8 mouse cellular contexts compared by ENCODE assay signal in genomic region chr19:37433895-37434262, GRCm38 (mm10). TPM values are rescaled to one million over a fixed set of nuclear protein-coding genes. Genes with fewer than 3 reads are reported as not detected.
DNase-seq lines count a peak whose midpoint lies in the region; ATAC-seq and TF ChIP-seq lines count a peak whose summit lies in the region.

No protein-coding gene starts in this region.

- no peak overlapping the region for H3K27ac ChIP-seq in CH12.LX (ENCODE audit: insufficient read depth, low read depth)
- H3K27ac ChIP-seq in embryonic fibroblast, embryonic 13.5 days (ENCODE audit: insufficient read depth, low read length): no peak overlapping the region
- H3K27ac ChIP-seq in kidney, adult 2 months (ENCODE audit: insufficient read depth, low read depth, low read length): no peak overlapping the region
- H3K27ac ChIP-seq in stomach, postnatal 0 days (replicated peaks): no peak overlapping the region

- TF ChIP-seq CTCF in CH12.LX (conservative IDR thresholded peaks at IDR 0.05 in 1 of 2, IDR thresholded peaks at IDR 0.05 in 1 of 2; ENCODE audit: low read depth in 2 of 2, low read length in 2 of 2): no peak
- TF ChIP-seq CTCF in embryonic fibroblast, embryonic 13.5 days (IDR thresholded peaks at IDR 0.05; ENCODE audit: borderline replicate concordance, insufficient read depth, low read length): no peak
- TF ChIP-seq CTCF in kidney, adult 2 months (conservative IDR thresholded peaks at IDR 0.05; ENCODE audit: insufficient read depth, insufficient read length, low read depth, low read length): no peak
- no peak for TF ChIP-seq CTCF in stomach, postnatal 0 days (IDR thresholded peaks at IDR 0.05; ENCODE audit: low read depth)

- H3K4me3 ChIP-seq in CH12.LX (replicated peaks in 1 of 3; ENCODE audit: low read depth in 2 of 3, low read length in 2 of 3, poor library complexity in 1 of 3): peak overlapping the region; percentile 44 to 93 (median 91)
- H3K4me3 ChIP-seq in embryonic fibroblast, embryonic 13.5 days (ENCODE audit: insufficient read depth, low read length): peak overlapping the region; percentile 61
- peak overlapping the region; percentile 71 for H3K4me3 ChIP-seq in kidney, adult 2 months (ENCODE audit: insufficient read depth, low read depth, low read length)
- peak overlapping the region; percentile 55 for H3K4me3 ChIP-seq in stomach, postnatal 0 days (ENCODE audit: low read depth, low read length)

- H3K27me3 ChIP-seq in CH12.LX (replicated peaks): peaks cover 10% of the 10 kb centered on the region
- H3K27me3 ChIP-seq in kidney, adult 2 months (replicated peaks; ENCODE audit: control insufficient read depth, insufficient read depth, low read length): peaks cover 7% of the 10 kb centered on the region
- peaks cover 20% of the 10 kb centered on the region for H3K27me3 ChIP-seq in stomach, postnatal 0 days (ENCODE audit: control insufficient read depth, insufficient read depth, low read length)

- no peak for TF ChIP-seq EP300 in CH12.LX (IDR thresholded peaks at IDR 0.05; ENCODE audit: low read length)
- no peak for TF ChIP-seq EP300 in stomach, postnatal 0 days (optimal IDR thresholded peaks at IDR 0.05)

- peaks cover 0 to 7% of the 10 kb centered on the region in 2 experiments for H3K36me3 ChIP-seq in CH12.LX (replicated peaks in 1 of 2; ENCODE audit: control insufficient read depth in 1 of 2, insufficient read depth in 1 of 2, low read length in 1 of 2)
- no peaks in the 10 kb centered on the region for H3K36me3 ChIP-seq in kidney, adult 2 months (ENCODE audit: control insufficient read depth, insufficient read depth, low read length)
- no peaks in the 10 kb centered on the region for H3K36me3 ChIP-seq in stomach, postnatal 0 days (ENCODE audit: control insufficient read depth, insufficient read depth, low read length)

- peaks cover 0 to 28% of the 10 kb centered on the region in 2 experiments; a peak in 2 of 4 replicates for H3K4me1 ChIP-seq in CH12.LX (ENCODE audit: control insufficient read depth in 1 of 2, insufficient read depth in 2 of 2)
- H3K4me1 ChIP-seq in embryonic fibroblast, embryonic 13.5 days (ENCODE audit: control insufficient read depth, insufficient read depth, low read length): no peaks in the 10 kb centered on the region
- no peaks in the 10 kb centered on the region for H3K4me1 ChIP-seq in kidney, adult 2 months (ENCODE audit: control insufficient read depth, insufficient read depth, low read length)
- no peaks in the 10 kb centered on the region for H3K4me1 ChIP-seq in stomach, postnatal 0 days (replicated peaks; ENCODE audit: control insufficient read depth, insufficient read depth)

- dilution Hi-C loops in CH12.LX (cut with MboI; ENCODE audit: extremely low pct_ligation_motif_present, extremely low pct_unique_long_range_greater_than_20kb, low sequenced_read_pairs): no loop called here

- ATAC-seq in stomach, postnatal 0 days (ENCODE audit: low FRiP score, low TSS enrichment): peak; percentile 43; the same call in 1 of the 2 replicates

- TF ChIP-seq RAD21 in CH12.LX (IDR thresholded peaks at IDR 0.05; ENCODE audit: low read depth, low read length): no peak

- DNase-seq in 416B (ENCODE audit: low read depth) (peak; percentile 61), CH12.LX (ENCODE audit: extremely low read depth) (no peak)
- DNase-seq in kidney, adult 2 months: peak; percentile 30
- DNase-seq in lung, postnatal 14 days: peak; percentile 15
- peak; percentile 36 for DNase-seq in stomach, postnatal 0 days (ENCODE audit: low spot score)
- no peak for DNase-seq in thymus, postnatal 4 days
- DNase-seq in thymus, postnatal 0 days (ENCODE audit: low spot score): no peak

- peak overlapping the region; percentile 50; the same call in 1 of the 2 replicates for H3K9ac ChIP-seq in CH12.LX (ENCODE audit: insufficient read depth, low read depth)
- 0 out of 2 replicates have a peak overlapping the region, but pooled peaks have one; percentile 64 for H3K9ac ChIP-seq in stomach, postnatal 0 days (ENCODE audit: low read length)

- in situ Hi-C loops in CH12.LX (cut with MboI; ENCODE audit: low pct_ligation_motif_present, low pct_unique_long_range_greater_than_20kb, low sequenced_read_pairs): no loop called here

- H3K4me2 ChIP-seq in CH12.LX (ENCODE audit: insufficient read depth, low read depth, poor library complexity, severe bottlenecking): peak overlapping the region; percentile 60
- H3K4me2 ChIP-seq in stomach, postnatal 0 days (replicated peaks; ENCODE audit: low read depth): peak overlapping the region; percentile 75

- peaks cover 2% of the 10 kb centered on the region for H3K9me3 ChIP-seq in CH12.LX (replicated peaks; ENCODE audit: low read length)
- H3K9me3 ChIP-seq in stomach, postnatal 0 days (ENCODE audit: control insufficient read depth, low read length): no peaks in the 10 kb centered on the region

- H3K79me2 ChIP-seq in CH12.LX (replicated peaks; ENCODE audit: control insufficient read depth, extremely low read depth, insufficient read depth, poor library complexity, severe bottlenecking): peaks cover 3% of the 10 kb centered on the region; the same call in 1 of the 2 replicates

- no peak for TF ChIP-seq POLR2A in CH12.LX (IDR thresholded peaks at IDR 0.05; ENCODE audit: low read depth, low read length)
- no peak for TF ChIP-seq POLR2A in embryonic fibroblast, embryonic 13.5 days (IDR thresholded peaks at IDR 0.05; ENCODE audit: low read depth, low read length)
- TF ChIP-seq POLR2A in kidney, adult 2 months (IDR thresholded peaks at IDR 0.05; ENCODE audit: low read depth, low read length): no peak

- 7% methylated on average over 14 of the region's 14 CpGs for WGBS in kidney, adult 2 months
- WGBS in stomach, postnatal 0 days: 1% methylated on average over 14 of the region's 14 CpGs

TF ChIP-seq in CH12.LX, 34 proteins besides CTCF, POLR2A, EP300 and RAD21:
- 0 out of 2 replicates have a peak, but pooled peaks have one; percentile 51 for TF ChIP-seq MYC (IDR thresholded peaks at IDR 0.05; ENCODE audit: low read depth, low read length)
- TF ChIP-seq USF2 (conservative IDR thresholded peaks at IDR 0.05; ENCODE audit: low read depth, low read length): no peak
- peak; percentile 62; the same call in 1 of the 2 replicates for TF ChIP-seq MAX (IDR thresholded peaks at IDR 0.05; ENCODE audit: low read length)
- peak; percentile 65 for TF ChIP-seq MXI1 (IDR thresholded peaks at IDR 0.05; ENCODE audit: low read depth, low read length)
- TF ChIP-seq BHLHE40 (IDR thresholded peaks at IDR 0.05; ENCODE audit: low read depth, low read length): peak; percentile 30; the same call in 1 of the 2 replicates

RNA-seq across cellular contexts. Expression of gene Hhex, which starts 0.7 kb away (rescaled TPM):
- 7.3 and 7.6 TPM in 2 replicates for total RNA-seq in CH12.LX (2012; rRNA removed)
- total RNA-seq in CH12.LX (2014; rRNA removed): 9.1 and 11.0 TPM in 2 replicates
- polyA plus RNA-seq in CH12.LX (2012; ENCODE audit: insufficient read length, low read depth): 40.2 and 42.0 TPM in 2 replicates
- 0.84 TPM in 1 of 2 replicates, not detected in the other for polyA plus RNA-seq in embryonic fibroblast, embryonic 13.5 days (2011; ENCODE audit: insufficient read length, low read depth, missing spikeins)
- 3.2 and 3.4 TPM in 2 replicates for polyA plus RNA-seq in kidney, adult 2 months (2012; rRNA removed)
- 6.8 and 8.2 TPM in 2 replicates for polyA plus RNA-seq in stomach, postnatal 0 days (2015; fragmentation: Nextera tagmentation; extraction: Ambion mirVana)
- polyA plus RNA-seq in thymus, postnatal 0 days (2015; fragmentation: Nextera tagmentation; extraction: Ambion mirVana): 3.6 and 6.6 TPM in 2 replicates

RNA-seq across cellular contexts. Expression of gene Kif11, which starts 57.7 kb away (rescaled TPM):
- total RNA-seq in CH12.LX (2012; rRNA removed) (61.7 and 66.1 TPM in 2 replicates), CH12.LX (2014; rRNA removed) (144 and 158 TPM in 2 replicates)
- polyA plus RNA-seq in CH12.LX (2012; ENCODE audit: insufficient read length, low read depth): 67.8 and 69.6 TPM in 2 replicates
- 31.8 and 48.6 TPM in 2 replicates for polyA plus RNA-seq in embryonic fibroblast, embryonic 13.5 days (2011; ENCODE audit: insufficient read length, low read depth, missing spikeins)
- polyA plus RNA-seq in kidney, adult 2 months (2012; rRNA removed): 0.18 and 0.30 TPM in 2 replicates
- 7.4 and 10.3 TPM in 2 replicates for polyA plus RNA-seq in stomach, postnatal 0 days (2015; fragmentation: Nextera tagmentation; extraction: Ambion mirVana)
- polyA plus RNA-seq in thymus, postnatal 0 days (2015; fragmentation: Nextera tagmentation; extraction: Ambion mirVana): 66.5 and 76.9 TPM in 2 replicates

Comparison
In these comparisons a context has a peak if more than half of its experiments do, and no peak if none do; other contexts are left out.
1. DNase-seq: peak in 416B (single experiment), kidney, adult 2 months (single experiment), lung, postnatal 14 days (single experiment) and stomach, postnatal 0 days (single experiment); none in CH12.LX (single experiment), thymus, postnatal 4 days (single experiment) and thymus, postnatal 0 days (single experiment).
2. Peak in every context shown above with its lines, with median percentiles within 50 percentile points of each other: H3K4me3 ChIP-seq.